Mouse (Mus musculus): ENCODE data around the gene Cdc14a. TPM values are rescaled to one million over a fixed set of nuclear protein-coding genes. Genes with fewer than 3 reads are reported as not detected.

The Cdc14a gene
- total and polyA plus RNA-seq, 3 experiments, result 2.6 to 5.9 TPM; not detected in 1

DNA sequence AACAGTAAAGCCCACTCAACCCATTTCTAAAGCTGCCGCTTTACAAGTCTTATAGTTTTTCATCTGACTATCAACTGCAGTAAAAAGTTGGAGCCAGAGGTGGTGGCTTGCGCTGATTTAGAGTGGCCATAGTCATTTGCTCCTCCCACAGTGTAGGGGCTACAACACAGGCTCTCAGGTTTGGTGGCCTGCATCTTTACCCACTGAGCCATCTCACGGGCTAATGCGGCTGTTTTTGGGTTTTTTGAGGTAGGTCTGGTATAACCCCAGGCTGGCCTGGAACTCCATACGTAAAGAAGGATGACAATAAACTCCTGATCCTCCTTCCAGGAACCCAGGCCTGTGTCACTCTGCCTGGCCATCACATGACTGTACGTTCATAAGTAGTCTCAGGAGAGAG, 2.1 kb upstream of the Cdc14a start:
- Histone ChIP-seq H3K27ac (ENCODE audit: control insufficient read depth, low read depth, low read length) (no peak overlapping the region), H3K4me1 (ENCODE audit: control insufficient read depth in 1 of 2, insufficient read depth in 2 of 2, low read length in 2 of 2) (peaks cover 0 to 5% of the 10 kb centered on the region in 2 experiments; a peak in 1 of 4 replicates), H3K4me3 (ENCODE audit: control insufficient read depth in 1 of 2, insufficient read depth in 1 of 2, low read depth in 2 of 2, low read length in 2 of 2) (no peak overlapping the region), H3K79me2 (ENCODE audit: control insufficient read depth, insufficient read depth, low read length, poor library complexity) (peaks cover 3% of the 10 kb centered on the region; the same call in 1 of the 2 replicates), H3K9ac (ENCODE audit: control insufficient read depth, low read depth, low read length, poor library complexity, severe bottlenecking) (no peak overlapping the region), H3K36me3 (ENCODE audit: control insufficient read depth in 1 of 2, insufficient read depth in 2 of 2, low read length in 2 of 2) (peaks cover 0 to 7% of the 10 kb centered on the region in 2 experiments; a peak in 2 of 4 replicates), H3K27me3 (ENCODE audit: control insufficient read depth in 1 of 2, insufficient read depth in 2 of 2, low read length in 2 of 2) (no peaks in the 10 kb centered on the region), H3K9me3 (replicated peaks; ENCODE audit: insufficient read depth, low read length) (no peaks in the 10 kb centered on the region)
- DNase-seq (ENCODE audit: low read depth, low spot score), result no peak
- TF ChIP-seq KAT2A (conservative IDR thresholded peaks at IDR 0.05; ENCODE audit: low read depth, low read length), result no peak

GRCm38 (mm10) chr3:116424973-116425284, 1.1 kb upstream of the Cdc14a start:
- Histone ChIP-seq H3K36me3 (ENCODE audit: control insufficient read depth in 1 of 2, insufficient read depth in 2 of 2, low read length in 2 of 2) (peaks cover 0 to 7% of the 10 kb centered on the region in 2 experiments; a peak in 2 of 4 replicates), H3K9ac (ENCODE audit: control insufficient read depth, low read depth, low read length, poor library complexity, severe bottlenecking) (peak overlapping the region; percentile 68), H3K4me3 (ENCODE audit: control insufficient read depth in 1 of 2, insufficient read depth in 1 of 2, low read depth in 2 of 2, low read length in 2 of 2) (peak overlapping the region; percentile 65 to 68), H3K27me3 (ENCODE audit: control insufficient read depth in 1 of 2, insufficient read depth in 2 of 2, low read length in 2 of 2) (no peaks in the 10 kb centered on the region), H3K9me3 (replicated peaks; ENCODE audit: insufficient read depth, low read length) (no peaks in the 10 kb centered on the region), H3K27ac (ENCODE audit: control insufficient read depth, low read depth, low read length) (peak overlapping the region; percentile 84), H3K79me2 (ENCODE audit: control insufficient read depth, insufficient read depth, low read length, poor library complexity) (peaks cover 3% of the 10 kb centered on the region; the same call in 1 of the 2 replicates), H3K4me1 (ENCODE audit: control insufficient read depth in 1 of 2, insufficient read depth in 2 of 2, low read length in 2 of 2) (peaks cover 0 to 5% of the 10 kb centered on the region in 2 experiments; a peak in 1 of 4 replicates)
- peak; percentile 97 for DNase-seq (ENCODE audit: low read depth, low spot score)
- TF ChIP-seq E2F4 (IDR thresholded peaks at IDR 0.05; ENCODE audit: borderline replicate concordance, low read depth, low read length), result no peak
- no peak for TF ChIP-seq BHLHE40 (IDR thresholded peaks at IDR 0.05; ENCODE audit: borderline replicate concordance, low read depth, low read length)
- TF ChIP-seq CHD1 (IDR thresholded peaks at IDR 0.05; ENCODE audit: low read depth, low read length), result no peak
- TF ChIP-seq MAX (IDR thresholded peaks at IDR 0.05; ENCODE audit: low read length), result peak; percentile 38; the same call in 1 of the 2 replicates
- TF ChIP-seq ELF1 (IDR thresholded peaks at IDR 0.05; ENCODE audit: low read depth, low read length), result no peak
- peak; percentile 89 for TF ChIP-seq NELFE (IDR thresholded peaks at IDR 0.05; ENCODE audit: low read depth, low read length)
- TF ChIP-seq MAZ (IDR thresholded peaks at IDR 0.05; ENCODE audit: low read depth, low read length), result no peak; the same call in 1 of the 2 replicates
- TF ChIP-seq ZKSCAN1 (IDR thresholded peaks at IDR 0.05; ENCODE audit: low read depth, low read length), result no peak
- TF ChIP-seq ETS1 (IDR thresholded peaks at IDR 0.05; ENCODE audit: low read depth, low read length), result peak; percentile 52; the same call in 1 of the 2 replicates
- TF ChIP-seq SMC3 (IDR thresholded peaks at IDR 0.05; ENCODE audit: low read depth, low read length), result peak; percentile 52
- TF ChIP-seq GABPA (IDR thresholded peaks at IDR 0.05; ENCODE audit: low read depth, low read length), result no peak
- TF ChIP-seq RAD21 (IDR thresholded peaks at IDR 0.05; ENCODE audit: low read depth, low read length), result peak; percentile 48
- no peak for TF ChIP-seq MYB (IDR thresholded peaks at IDR 0.05; ENCODE audit: low read depth, low read length)
- peak in 1 of 2 experiments; percentile 2; a peak in 1 of 4 replicates for TF ChIP-seq EP300 (IDR thresholded peaks at IDR 0.05; ENCODE audit: low read depth in 1 of 2, low read length in 2 of 2)
- 0 out of 2 replicates have a peak, but pooled peaks have one; percentile 33 for TF ChIP-seq ZC3H11A (IDR thresholded peaks at IDR 0.05; ENCODE audit: low read depth, low read length)
- no peak for TF ChIP-seq MXI1 (IDR thresholded peaks at IDR 0.05; ENCODE audit: low read depth, low read length)
- 0 out of 2 replicates have a peak, but pooled peaks have one; percentile 55 for TF ChIP-seq TCF12 (IDR thresholded peaks at IDR 0.05; ENCODE audit: low read depth, low read length)
- TF ChIP-seq POLR2A (IDR thresholded peaks at IDR 0.05; ENCODE audit: control insufficient read depth in 1 of 2, insufficient read depth in 1 of 2, low read depth in 1 of 2, low read length in 2 of 2, poor library complexity in 1 of 2), result peak; percentile 43 to 90; a peak in 3 of 4 replicates
- TF ChIP-seq TBP (IDR thresholded peaks at IDR 0.05; ENCODE audit: low read depth, low read length), result peak; percentile 88
- TF ChIP-seq USF1 (IDR thresholded peaks at IDR 0.05; ENCODE audit: low read depth, low read length), result no peak
- TF ChIP-seq MEF2A (IDR thresholded peaks at IDR 0.05; ENCODE audit: extremely low read depth, insufficient replicate concordance, low read depth, low read length, poor library complexity, severe bottlenecking), result no peak
- no peak for TF ChIP-seq RCOR1 (IDR thresholded peaks at IDR 0.05; ENCODE audit: low read depth, low read length)
- TF ChIP-seq UBTF (IDR thresholded peaks at IDR 0.05; ENCODE audit: borderline replicate concordance, insufficient read depth, low read depth, low read length), result no peak
- no peak for TF ChIP-seq MAFK (IDR thresholded peaks at IDR 0.05; ENCODE audit: borderline replicate concordance, low read depth, low read length)
- TF ChIP-seq MYC (IDR thresholded peaks at IDR 0.05; ENCODE audit: low read depth, low read length), result peak; percentile 68
- no peak; the same call in 1 of the 2 replicates for TF ChIP-seq POLR2AphosphoS5 (IDR thresholded peaks at IDR 0.05; ENCODE audit: borderline replicate concordance, low read depth, low read length)
- TF ChIP-seq CTCF (IDR thresholded peaks at IDR 0.05 in 2 of 3, conservative IDR thresholded peaks at IDR 0.05 in 1 of 3; ENCODE audit: control insufficient read depth in 1 of 3, insufficient read depth in 1 of 3, low read depth in 2 of 3, low read length in 3 of 3, poor library complexity in 1 of 3, severe bottlenecking in 1 of 3), result peak; percentile 66 to 90 (median 78)
- peak; percentile 90 for TF ChIP-seq POLR2AphosphoS2 (IDR thresholded peaks at IDR 0.05; ENCODE audit: low read length)
- peak; percentile 60; the same call in 1 of the 2 replicates for TF ChIP-seq HCFC1 (IDR thresholded peaks at IDR 0.05; ENCODE audit: low read depth, low read length)
- TF ChIP-seq JUND (IDR thresholded peaks at IDR 0.05; ENCODE audit: low read depth, low read length), result no peak
- TF ChIP-seq GATA1 (IDR thresholded peaks at IDR 0.05; ENCODE audit: low read depth, low read length), result no peak
